19 mouse cellular contexts compared by ENCODE assay signal in the genomic region with DNA sequence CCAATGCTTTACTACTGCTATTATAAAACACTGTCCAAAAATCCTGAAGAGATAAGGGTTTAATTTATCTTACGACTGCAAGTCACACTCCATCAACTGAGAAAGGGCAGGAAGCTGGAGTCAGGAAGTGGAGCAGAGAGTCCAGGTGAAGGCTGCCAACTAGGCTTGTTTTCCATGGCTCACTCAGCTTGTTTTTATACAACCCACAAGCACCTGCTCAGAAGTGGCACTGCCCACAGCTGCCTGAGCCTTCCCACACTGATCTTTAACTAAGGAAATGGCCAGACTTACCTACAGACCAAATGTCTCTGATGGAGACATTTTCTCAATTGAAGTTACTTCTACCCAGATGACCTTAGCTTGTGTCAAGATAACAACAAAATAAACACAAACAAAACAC. TPM values are rescaled to one million over a fixed set of nuclear protein-coding genes. Genes with fewer than 3 reads are reported as not detected.
DNase-seq lines count a peak whose midpoint lies in the region; ATAC-seq and TF ChIP-seq lines count a peak whose summit lies in the region.
"Had no signal": no experiment of that assay in that cellular context is flagged by ENCODE, and none has a peak within 500 bp of the region (broad histone marks: within the 10 kb centered on the region; RNA-seq: fewer than 3 reads in every experiment).

No protein-coding gene starts in this region.

- no peaks in the 10 kb centered on the region for H3K36me3 ChIP-seq in kidney, embryonic 15.5 days
- H3K36me3 ChIP-seq in hindbrain, embryonic 14.5 days (replicated peaks; ENCODE audit: control insufficient read depth, insufficient read depth) = no peaks in the 10 kb centered on the region
- H3K36me3 ChIP-seq: forebrain, embryonic 10.5 days; heart, embryonic 15.5 days; hindbrain, embryonic 13.5 days; midbrain, embryonic 10.5 days had no signal

- no peak overlapping the region for H3K9ac ChIP-seq in kidney, embryonic 15.5 days
- no peak overlapping the region for H3K9ac ChIP-seq in hindbrain, embryonic 14.5 days
- H3K9ac ChIP-seq: heart, embryonic 15.5 days; hindbrain, embryonic 13.5 days; limb, embryonic 13.5 days; lung, embryonic 14.5 days had no signal

- peak; percentile 26 for DNase-seq in cerebellum, adult 18-20 months
- no peak for DNase-seq in cerebellum, adult 8-10 months
- DNase-seq in kidney, adult 18-20 months = peak; percentile 27
- peak; percentile 57 for DNase-seq in brain, adult 2 months (ENCODE audit: low read depth, low spot score)
- DNase-seq in kidney, adult 9 months = peak; percentile 60
- no peak for DNase-seq in left cerebral cortex, adult 2 months (ENCODE audit: extremely low spot score in 1 of 2, low spot score in 2 of 2)
- DNase-seq in hindbrain, embryonic 14.5 days (ENCODE audit: low spot score) = no peak
- DNase-seq: cerebellum, adult 11-12 months; lung, embryonic 14.5 days; right cerebral cortex, postnatal 14 days had no signal

- H3K9me3 ChIP-seq in kidney, embryonic 15.5 days (replicated peaks) = no peaks in the 10 kb centered on the region
- H3K9me3 ChIP-seq in hindbrain, embryonic 14.5 days (ENCODE audit: control insufficient read depth, low read length) = no peaks in the 10 kb centered on the region
- H3K9me3 ChIP-seq: forebrain, embryonic 10.5 days; heart, embryonic 15.5 days; hindbrain, embryonic 13.5 days; limb, embryonic 13.5 days; midbrain, embryonic 10.5 days had no signal

- ATAC-seq in kidney, embryonic 15.5 days (replicated peaks; ENCODE audit: low FRiP score) = no peak
- no peak for ATAC-seq in hindbrain, embryonic 14.5 days (ENCODE audit: low FRiP score)

- no peak overlapping the region for H3K4me3 ChIP-seq in kidney, embryonic 15.5 days (replicated peaks)
- no peak overlapping the region for H3K4me3 ChIP-seq in left cerebral cortex, adult 2 months
- no peak overlapping the region for H3K4me3 ChIP-seq in hindbrain, embryonic 14.5 days (replicated peaks; ENCODE audit: low read length)
- H3K4me3 ChIP-seq: forebrain, embryonic 10.5 days; heart, embryonic 15.5 days; hindbrain, embryonic 13.5 days; limb, embryonic 13.5 days; midbrain, embryonic 10.5 days had no signal

- H3K27me3 ChIP-seq in kidney, embryonic 15.5 days = no peaks in the 10 kb centered on the region
- H3K27me3 ChIP-seq in hindbrain, embryonic 14.5 days (ENCODE audit: control insufficient read depth, insufficient read depth, low read length) = no peaks in the 10 kb centered on the region
- H3K27me3 ChIP-seq: heart, embryonic 15.5 days; hindbrain, embryonic 13.5 days; limb, embryonic 13.5 days had no signal

- no peaks in the 10 kb centered on the region for H3K4me1 ChIP-seq in kidney, embryonic 15.5 days
- H3K4me1 ChIP-seq in hindbrain, embryonic 14.5 days (replicated peaks; ENCODE audit: control insufficient read depth, insufficient read depth, low read length) = no peaks in the 10 kb centered on the region
- H3K4me1 ChIP-seq: hindbrain, embryonic 13.5 days; limb, embryonic 13.5 days had no signal

- WGBS in kidney, embryonic 15.5 days = 32% methylated on average over 1 of the region's 1 CpGs
- 91% methylated on average over 1 of the region's 1 CpGs for WGBS in hindbrain, embryonic 14.5 days

- no peak overlapping the region for H3K4me2 ChIP-seq in kidney, embryonic 15.5 days
- H3K4me2 ChIP-seq in hindbrain, embryonic 14.5 days (replicated peaks) = no peak overlapping the region
- H3K4me2 ChIP-seq: heart, embryonic 15.5 days; hindbrain, embryonic 13.5 days; limb, embryonic 13.5 days; lung, embryonic 14.5 days had no signal

- intact Hi-C loops in left cerebral cortex, adult 2 months (cut with DNase I) = no loop called here

- H3K27ac ChIP-seq in kidney, embryonic 15.5 days = no peak overlapping the region
- no peak overlapping the region for H3K27ac ChIP-seq in left cerebral cortex, adult 2 months
- no peak overlapping the region for H3K27ac ChIP-seq in hindbrain, embryonic 14.5 days
- H3K27ac ChIP-seq: forebrain, embryonic 10.5 days; heart, embryonic 15.5 days; hindbrain, embryonic 13.5 days; kidney, postnatal 0 days; limb, embryonic 13.5 days; midbrain, embryonic 10.5 days had no signal

- TF ChIP-seq CTCF in left cerebral cortex, adult 2 months (IDR thresholded peaks at IDR 0.05) = no peak

RNA-seq across cellular contexts. Expression of a gene that starts 11.3 kb away (rescaled TPM):
- 32.4 and 32.7 TPM in 2 replicates for polyA plus RNA-seq in kidney, embryonic 15.5 days (2015; fragmentation: Nextera tagmentation; extraction: Ambion mirVana)
- 10 to 100 TPM; 49.6 to 51.0 TPM for total RNA-seq in left cerebral cortex, adult 2 months (2021)
- 36.7 and 40.3 TPM in 2 replicates for polyA plus RNA-seq in hindbrain, embryonic 14.5 days (2014; fragmentation: Nextera tagmentation; extraction: Ambion mirVana)

RNA-seq across cellular contexts. Expression of a gene that starts 51.1 kb away (rescaled TPM):
- polyA plus RNA-seq in kidney, embryonic 15.5 days (2015; fragmentation: Nextera tagmentation; extraction: Ambion mirVana) = not detected in 2 replicates
- not detected for total RNA-seq in left cerebral cortex, adult 2 months (2021)
- polyA plus RNA-seq in hindbrain, embryonic 14.5 days (2014; fragmentation: Nextera tagmentation; extraction: Ambion mirVana) = not detected in 2 replicates
- total RNA-seq: adrenal gland, postnatal 4 days had no signal
- polyA plus RNA-seq: embryonic facial prominence, embryonic 11.5 days; forebrain, embryonic 10.5 days; heart, embryonic 15.5 days; hindbrain, embryonic 13.5 days; kidney, postnatal 0 days; limb, embryonic 13.5 days; lung, embryonic 14.5 days; midbrain, embryonic 10.5 days had no signal

Comparison
In these comparisons a context has a peak if more than half of its experiments do, and no peak if none do; other contexts are left out.
1. DNase-seq: peak in cerebellum, adult 18-20 months (2 of 2), kidney, adult 18-20 months (single experiment), brain, adult 2 months (single experiment) and kidney, adult 9 months (single experiment); none in cerebellum, adult 8-10 months (single experiment), left cerebral cortex, adult 2 months (0 of 2) and hindbrain, embryonic 14.5 days (single experiment).